Mouse (Mus musculus) cerebellum, adult 9-10 months (tissue): ENCODE measurements at regions not wholly inside any gene's neighbourhood (a gene's known extent, or its start where the extent isn't known, plus 50 kb on each side); places are given as distances from the start of the nearest gene placed in this dataset.
A peak's percentile ranks its signal among the peaks of the same experiment; 100 is the strongest.

Experiments
- DNase-seq: peaks from one replicate; pipeline ENCODE4 v3.0.0; 2022

GRCm38 (mm10) chr8:35192515-35192914, 573.1 kb upstream of the Gm19410 start:
- no peak for DNase-seq

DNA sequence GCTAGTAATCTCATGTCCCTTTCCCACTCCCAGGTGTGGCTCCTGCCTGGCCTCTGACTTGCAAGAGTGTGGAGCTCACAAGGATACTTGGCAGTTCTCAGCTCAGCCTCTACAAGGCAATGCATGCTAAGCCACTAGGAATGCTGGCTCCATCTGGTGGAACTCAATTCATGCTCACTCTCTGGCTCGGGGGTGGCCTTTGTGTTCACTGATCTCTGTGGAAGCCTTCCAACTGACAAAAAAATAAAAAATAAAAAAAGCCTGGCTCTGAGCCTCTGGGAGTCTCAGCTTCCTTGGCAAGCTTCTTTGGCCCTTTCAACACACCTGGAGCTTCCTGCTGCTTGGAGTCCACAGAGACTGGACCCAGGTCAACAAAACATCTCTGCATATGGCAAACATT, 571.8 kb upstream of the Gm19410 start:
- peak; percentile 78 for DNase-seq

DNA sequence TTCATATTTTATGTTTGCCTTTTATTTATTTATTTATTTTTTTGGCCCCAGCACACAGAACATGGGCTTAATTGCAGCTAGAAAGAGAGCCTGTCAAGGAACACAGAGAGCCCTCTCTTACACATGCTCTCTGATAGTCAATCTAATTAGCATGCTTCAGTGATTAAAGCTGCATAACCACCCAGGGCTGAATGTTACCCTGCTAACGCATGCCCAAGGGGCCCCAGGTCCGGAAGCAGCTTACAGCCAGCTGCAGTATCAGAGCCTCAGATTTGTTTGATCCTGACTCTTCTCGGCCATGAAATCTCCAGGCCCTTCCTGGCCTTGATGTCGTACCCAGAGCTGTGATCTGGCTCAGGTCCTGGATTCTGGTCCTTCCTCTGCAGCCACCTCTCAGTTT, 569.4 kb upstream of the Gm19410 start:
- no peak for DNase-seq

- no peak for DNase-seq
Measured at GRCm38 (mm10) chr8:35198766-35199165, 566.8 kb upstream of the Gm19410 start.

GRCm38 (mm10) chr8:35201416-35201815, 564.2 kb upstream of the Gm19410 start:
- no peak for DNase-seq

DNA sequence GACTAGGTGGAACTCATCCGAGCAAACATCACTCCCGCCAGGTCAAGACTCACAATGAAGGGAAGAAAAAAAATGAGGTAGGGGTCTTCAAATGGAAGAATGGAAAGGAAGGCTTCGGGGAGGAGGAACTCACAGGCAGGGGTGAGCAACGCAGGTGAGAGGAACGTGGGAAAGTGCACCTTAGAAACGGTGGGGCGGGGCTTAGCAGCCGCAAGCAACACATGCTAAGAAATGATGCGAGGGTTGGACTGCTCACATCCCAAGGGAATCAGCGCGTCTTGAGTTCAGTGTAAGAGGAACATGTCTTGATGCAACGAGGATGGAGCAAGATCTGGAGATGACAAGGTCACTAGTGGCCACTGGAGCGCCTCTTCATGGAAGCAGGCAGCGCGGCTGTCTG, 560.6 kb upstream of the Gm19410 start:
- DNase-seq, result no peak

DNA sequence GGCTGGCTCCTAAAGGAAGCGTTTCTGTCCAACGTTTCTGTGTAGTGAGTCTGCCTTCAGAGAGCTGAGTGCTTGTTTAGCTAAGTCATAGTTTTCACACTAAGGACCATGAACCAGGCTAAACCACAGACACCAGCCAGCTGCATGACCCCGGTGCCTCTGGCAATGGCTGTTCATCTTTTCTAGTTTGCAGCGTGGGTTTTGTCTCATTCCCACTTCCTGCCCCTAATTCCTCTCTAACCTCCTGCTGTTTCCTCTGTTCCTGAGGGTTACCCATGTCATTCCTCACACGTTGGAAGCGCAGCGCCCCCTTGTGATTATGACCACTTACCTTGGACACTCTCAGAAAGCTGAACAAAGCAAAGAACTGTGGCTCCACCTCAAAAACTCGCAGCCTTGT, 560.1 kb upstream of the Gm19410 start:
- peak; percentile 31 for DNase-seq

DNA sequence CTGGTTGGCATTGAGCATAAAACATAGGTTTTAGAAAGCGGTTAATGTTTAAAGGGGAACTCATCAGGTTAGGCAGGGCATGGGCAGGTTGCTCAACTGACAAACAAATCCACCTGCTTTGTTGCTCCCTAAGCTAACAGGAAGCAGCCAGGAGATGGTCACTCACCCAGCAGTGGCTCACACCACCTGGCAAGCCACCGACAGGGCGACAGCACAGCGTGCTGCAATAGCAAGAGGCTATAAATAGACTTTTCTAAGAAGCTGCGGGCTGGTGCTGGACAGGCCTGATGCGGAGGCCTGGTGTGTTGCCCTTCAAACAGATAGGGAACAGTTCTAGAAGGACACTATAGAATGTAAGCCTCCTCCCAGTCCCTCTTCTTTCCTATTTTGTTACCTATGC, 559.3 kb upstream of the Gm19410 start:
- no peak for DNase-seq

DNA sequence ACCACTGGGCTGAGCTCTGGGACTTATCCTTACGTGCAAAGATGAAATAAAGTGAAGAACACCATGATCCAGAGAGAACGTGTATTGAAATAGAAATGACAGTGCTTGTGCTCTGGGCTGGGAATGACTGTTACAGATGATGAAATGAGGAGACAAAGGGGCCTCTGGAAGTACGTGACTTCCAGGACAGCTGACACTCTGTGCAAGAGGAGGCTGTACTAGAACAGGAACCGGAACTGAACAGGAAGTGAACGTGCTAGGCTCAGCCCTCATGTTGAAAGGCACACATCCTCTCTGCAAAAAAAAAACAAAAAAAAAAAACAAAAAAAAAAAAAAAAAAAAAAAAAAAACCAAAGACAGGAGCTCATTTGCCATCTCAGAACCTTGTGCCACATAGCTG, 557.2 kb upstream of the Gm19410 start:
- no peak for DNase-seq

- no peak for DNase-seq
Measured at GRCm38 (mm10) chr8:35211506-35212452, 553.8 kb upstream of the Gm19410 start.

DNA sequence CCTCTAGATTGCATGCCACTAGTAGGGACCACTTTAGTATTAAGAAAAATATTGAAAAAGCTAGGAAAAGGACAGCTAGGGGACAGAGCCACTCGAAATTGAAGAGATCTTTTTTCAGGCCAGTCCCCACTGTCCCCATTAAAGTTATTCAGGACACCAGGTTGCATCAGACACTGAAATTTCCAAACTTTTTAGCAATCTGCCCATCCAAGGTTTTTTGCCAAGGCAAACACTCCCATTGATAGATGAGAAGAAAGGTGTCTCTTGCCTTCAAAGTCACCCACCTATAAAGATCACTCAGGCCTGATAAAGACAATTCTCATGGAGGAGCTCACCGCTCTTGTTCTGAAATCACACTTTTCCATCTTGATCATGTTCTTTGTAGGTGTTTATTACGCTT, 552.1 kb upstream of the Gm19410 start:
- DNase-seq, result no peak

DNA sequence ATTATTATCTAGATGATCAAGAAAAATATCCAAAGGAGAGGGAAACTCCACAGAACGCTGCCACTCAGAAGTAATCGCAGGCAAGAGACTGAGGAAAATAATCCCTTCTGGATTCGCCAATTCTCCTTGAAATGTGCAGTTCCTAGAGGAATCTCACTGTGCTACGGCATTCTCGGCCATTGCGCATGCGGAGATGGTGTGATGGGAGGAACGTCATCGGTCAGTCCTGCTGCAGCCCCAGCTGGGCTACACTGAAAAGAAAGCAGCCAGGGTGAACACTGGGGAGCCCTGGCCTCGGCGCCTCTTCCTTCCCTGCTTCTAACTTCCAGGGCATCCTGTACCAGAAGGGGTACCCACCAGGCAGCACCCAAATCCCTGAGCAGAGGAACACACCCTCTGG, 548.0 kb upstream of the Gm19410 start:
- DNase-seq, result no peak

- DNase-seq, result no peak
Measured at GRCm38 (mm10) chr8:35218327-35218726, 547.3 kb upstream of the Gm19410 start.

DNA sequence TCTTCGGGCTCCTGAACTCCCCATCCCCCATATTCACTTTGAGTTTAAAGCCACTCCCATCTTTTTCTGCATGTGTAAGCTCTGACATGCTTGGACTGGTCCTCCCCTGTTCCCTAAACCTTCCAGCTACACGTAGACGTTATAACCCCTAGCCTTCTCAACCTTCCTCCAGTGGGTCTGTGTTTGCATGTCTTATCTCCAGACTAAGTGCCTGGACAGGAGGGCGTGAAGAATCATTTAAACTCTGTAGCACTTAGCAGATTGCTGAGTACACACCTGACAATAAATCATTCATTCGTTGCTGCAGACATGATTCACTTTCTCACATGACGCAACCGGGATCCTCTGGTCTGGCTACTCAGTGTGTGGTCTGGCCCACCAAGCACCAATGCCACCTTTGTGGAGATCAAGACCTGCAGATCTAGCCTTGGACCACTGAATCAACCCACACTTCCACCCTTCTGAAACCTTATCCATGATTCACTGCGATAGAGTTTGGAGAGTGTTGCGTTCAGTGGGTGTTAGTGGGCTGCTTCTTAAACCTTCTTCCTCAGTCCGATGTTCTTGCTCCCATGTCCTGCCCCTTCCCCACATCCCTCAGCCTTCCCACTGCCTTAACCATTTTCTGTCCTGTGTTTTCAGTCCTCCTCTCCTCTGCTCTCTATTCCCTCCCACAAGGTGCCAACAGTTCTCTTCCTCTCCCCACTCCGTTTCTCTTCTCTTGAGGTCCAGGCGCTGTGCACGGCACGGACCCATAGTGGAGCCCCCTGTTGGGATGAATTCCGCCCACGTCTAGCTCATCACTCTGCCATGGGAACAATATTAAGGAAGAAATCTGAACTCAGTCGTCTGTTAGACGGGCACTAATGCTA, 541.3 kb upstream of the Gm19410 start:
- DNase-seq, result no peak

GRCm38 (mm10) chr8:35224925-35225244, 540.7 kb upstream of the Gm19410 start:
- DNase-seq, result no peak

- DNase-seq, result no peak
Measured at GRCm38 (mm10) chr8:35227079-35227478, 538.5 kb upstream of the Gm19410 start.

GRCm38 (mm10) chr8:35228449-35228848, 537.1 kb upstream of the Gm19410 start:
- no peak for DNase-seq

DNA sequence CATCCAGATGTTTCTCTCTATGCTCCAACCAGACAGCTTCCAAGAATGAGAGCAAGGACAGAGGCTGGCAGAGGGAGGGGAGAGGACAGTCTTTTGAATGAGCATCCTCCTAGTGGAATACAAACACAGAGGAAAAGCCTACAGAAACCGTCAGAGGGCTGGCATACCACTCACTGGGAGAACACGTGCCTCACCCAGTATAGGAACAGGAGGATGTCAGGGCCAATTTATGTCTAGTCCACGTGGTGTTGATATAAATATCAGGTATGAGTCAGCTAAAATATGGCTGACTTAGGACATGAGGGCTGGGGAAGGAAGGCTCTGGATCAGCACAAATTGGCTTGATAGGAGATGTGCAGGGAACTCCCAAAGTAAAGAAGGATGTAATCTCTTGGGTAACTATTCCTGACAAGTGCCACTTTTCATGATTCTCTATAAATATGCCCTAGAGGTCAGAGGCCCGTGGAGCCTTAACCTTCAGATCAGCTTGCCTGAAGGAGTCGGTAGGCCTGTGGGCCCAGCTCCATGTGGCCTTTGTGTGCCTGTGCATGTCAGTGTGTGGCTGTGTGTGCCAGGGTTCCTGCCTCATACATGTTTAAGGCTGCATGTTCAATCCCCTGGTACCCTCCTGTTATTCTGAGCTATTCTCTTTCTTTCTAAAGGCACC, 531.9 kb upstream of the Gm19410 start:
- no peak for DNase-seq

DNA sequence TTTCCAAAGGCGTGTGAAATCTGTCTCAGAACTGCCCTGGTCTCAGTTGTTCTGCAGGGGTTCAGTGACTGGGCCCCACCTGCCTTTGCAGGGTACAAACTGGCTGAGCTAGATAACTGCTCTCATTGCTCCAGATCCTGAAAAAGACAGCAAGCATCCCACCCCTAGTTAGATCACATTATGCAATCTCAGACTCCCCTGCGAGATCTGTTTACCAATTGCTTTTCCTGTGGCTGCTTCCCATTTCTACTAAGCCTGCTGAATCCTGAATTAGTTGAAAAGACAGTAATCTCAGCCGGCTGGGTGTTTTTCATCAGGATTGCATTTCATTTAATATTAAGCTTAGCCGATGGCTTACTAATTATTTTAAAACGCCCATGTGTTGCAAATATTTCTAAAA, 531.2 kb upstream of the Gm19410 start:
- no peak for DNase-seq

- no peak for DNase-seq
Measured at GRCm38 (mm10) chr8:35235815-35236509, 529.6 kb upstream of the Gm19410 start.

- no peak for DNase-seq
Measured at GRCm38 (mm10) chr8:35237279-35237678, 528.3 kb upstream of the Gm19410 start.

DNA sequence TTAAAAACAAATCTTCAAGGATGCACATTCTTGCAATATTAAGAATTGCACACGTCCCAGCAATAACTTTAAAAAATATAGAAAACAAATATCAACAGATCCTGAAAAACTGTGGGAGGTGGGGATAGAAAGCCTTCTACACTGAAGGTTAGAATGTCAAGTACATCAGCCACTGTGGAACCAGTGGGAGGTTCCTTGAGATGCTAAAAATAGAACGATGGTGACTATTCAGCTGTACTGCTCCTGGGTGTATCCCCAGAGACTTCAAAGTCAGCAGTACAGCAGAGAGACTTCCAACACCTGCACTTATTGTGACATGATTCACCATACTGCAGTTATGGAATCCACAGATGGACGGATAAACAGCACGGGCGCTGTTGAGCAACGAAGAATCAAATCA, 524.7 kb upstream of the Gm19410 start:
- DNase-seq, result no peak

- no peak for DNase-seq
Measured at GRCm38 (mm10) chr8:35243555-35243954, 522.0 kb upstream of the Gm19410 start.
